Mouse (Mus musculus) liver, postnatal 0 days (tissue): Measurements from ENCODE around the gene Kif5c. TPM values are rescaled to one million over a fixed set of nuclear protein-coding genes. Genes with fewer than 3 reads are reported as not detected.

Source experiments
- ATAC-seq: fragments of 200-750 bp; cut with Nextera tagmentation; 2 replicates; pipeline ENCODE4 v1.8.0; 2017; ENCODE audit warnings: mild to moderate bottlenecking, moderate library complexity
- DNase-seq: peaks from one replicate; pipeline ENCODE4 v3.0.0-alpha.2; 2016
- H3K27ac ChIP-seq: fragments of 300-500 bp; sonication (generic); 2 replicates; pipeline ENCODE4 v1.5.1; 2014; ENCODE audit warnings: antibody characterized with exemption, moderate library complexity, mild to moderate bottlenecking, low read depth
- H3K27me3 ChIP-seq: fragments of 300-500 bp; sonication (generic); 2 replicates; pipeline ENCODE4 v1.6.1; 2014; ENCODE audit warnings: low read length, control low read depth, mixed read lengths; ENCODE audit not compliant: insufficient read depth
- H3K36me3 ChIP-seq: fragments of 300-500 bp; sonication (generic); replicated peaks from 2 replicates; pipeline ENCODE4 v1.6.1; 2014; ENCODE audit warnings: mild to moderate bottlenecking, control low read depth, low read length, moderate library complexity, mixed read lengths; ENCODE audit not compliant: insufficient read depth
- H3K4me1 ChIP-seq: fragments of 300-500 bp; sonication (generic); 2 replicates; pipeline ENCODE4 v1.6.1; 2014; ENCODE audit warnings: antibody characterized with exemption, mild to moderate bottlenecking, control low read depth; ENCODE audit not compliant: insufficient read depth
- H3K4me2 ChIP-seq: fragments of 300-500 bp; sonication (generic); 2 replicates; pipeline ENCODE4 v1.6.1; 2014; ENCODE audit warnings: low read depth, mild to moderate bottlenecking, low read length, moderate library complexity, mixed read lengths
- H3K4me3 ChIP-seq: fragments of 300-500 bp; sonication (generic); 2 replicates; pipeline ENCODE4 v1.5.1; 2014; ENCODE audit warnings: low read depth, low read length
- H3K9ac ChIP-seq: fragments of 300-500 bp; sonication (generic); replicated peaks from 2 replicates; pipeline ENCODE4 v1.6.1; 2014; ENCODE audit warnings: mild to moderate bottlenecking, moderate library complexity
- H3K9me3 ChIP-seq: fragments of 300-500 bp; sonication (generic); 2 replicates; pipeline ENCODE4 v1.6.1; 2016; ENCODE audit warnings: mild to moderate bottlenecking, control low read depth, low read length, mixed read lengths
- CTCF ChIP-seq: sonication (generic); IDR thresholded peaks from 2 replicates; pipeline ENCODE4 v1.5.1; 2016; ENCODE audit warnings: antibody characterized with exemption, low read depth
- EP300 ChIP-seq: IDR thresholded peaks from 2 replicates; pipeline ENCODE4 v1.6.1; 2016; ENCODE audit warnings: antibody characterized with exemption, low read depth, mild to moderate bottlenecking
- WGBS: fragments of 180-500 bp; shearing (Covaris S2); extraction: QIAGEN DNeasy Blood & Tissue Kit; methylation state at CpG from one replicate; pipeline ENCODE4 v1.1.7; 2014; ENCODE audit not compliant: insufficient replicate concordance; 5-methylcytosine and 5-hydroxymethylcytosine counted together
- polyA plus RNA-seq: library from polyadenylated mRNA; unstranded; fragments of >200 nt; fragmentation: Nextera tagmentation; extraction: Ambion mirVana; gene quantifications from 2 replicates; pipeline ENCODE4 v1.2.1, GENCODE M21; 2015

Kif5c gene
- polyA plus RNA-seq, 1 experiment from 2014 or later, result 0.13 TPM

DNA sequence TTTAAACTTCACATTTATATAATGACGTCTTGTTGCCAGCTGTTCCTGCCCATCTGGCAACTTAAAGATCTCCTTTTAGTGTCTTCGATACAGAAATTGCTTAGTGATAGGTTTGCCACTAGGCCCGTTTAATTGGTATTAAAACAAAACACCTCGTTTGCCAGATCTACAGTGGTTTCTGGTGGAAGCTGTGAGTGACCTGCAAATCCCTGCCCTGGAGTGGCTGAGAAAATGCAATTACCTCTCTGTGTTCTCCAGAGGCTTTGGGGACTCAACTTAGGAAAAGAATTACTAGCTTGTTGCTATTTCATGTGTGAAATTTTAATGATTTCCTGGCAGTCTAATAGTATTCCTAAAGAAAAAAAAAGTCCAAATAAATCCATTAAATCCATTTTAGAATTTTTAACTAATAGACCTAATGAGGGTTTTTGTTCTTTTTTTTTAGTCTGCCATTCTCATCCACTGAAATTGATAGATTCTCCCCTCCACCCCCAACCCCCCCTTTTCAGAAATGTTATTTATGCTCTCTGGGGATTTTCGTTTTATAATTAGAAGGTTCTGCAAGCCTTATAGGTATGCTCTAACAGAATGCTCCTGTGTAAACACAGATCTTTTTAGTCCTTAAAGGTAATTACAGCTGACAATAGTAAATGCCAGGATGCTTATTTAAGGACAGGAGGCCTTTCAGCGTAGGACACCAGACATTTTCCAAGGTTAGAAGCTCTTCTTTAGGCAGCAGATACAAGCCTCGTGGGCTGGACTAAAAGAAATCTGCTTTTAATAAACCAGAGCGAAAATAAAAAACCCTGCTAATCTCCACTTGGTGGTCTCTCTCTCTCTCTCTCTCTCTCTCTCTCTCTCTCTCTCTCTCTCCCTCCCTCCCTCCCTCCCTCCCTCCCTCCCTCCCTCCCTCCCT, 100.1 kb downstream of the Kif5c start:
- no peaks in the 10 kb centered on the region for H3K9me3 ChIP-seq
- no peak overlapping the region for H3K27ac ChIP-seq
- no peak overlapping the region for H3K9ac ChIP-seq
- DNase-seq, result no peak
- no peak overlapping the region for H3K4me3 ChIP-seq
- no peaks in the 10 kb centered on the region for H3K4me1 ChIP-seq
- no peaks in the 10 kb centered on the region for H3K36me3 ChIP-seq
- TF ChIP-seq EP300 (no peak), CTCF (no peak)
- H3K27me3 ChIP-seq, result 0 out of 2 replicates have a peak, but pooled peaks cover 2% of the 10 kb centered on the region
- WGBS, result 67% methylated on average over 8 of the region's 8 CpGs
- no peak for ATAC-seq
- no peak overlapping the region for H3K4me2 ChIP-seq

DNA sequence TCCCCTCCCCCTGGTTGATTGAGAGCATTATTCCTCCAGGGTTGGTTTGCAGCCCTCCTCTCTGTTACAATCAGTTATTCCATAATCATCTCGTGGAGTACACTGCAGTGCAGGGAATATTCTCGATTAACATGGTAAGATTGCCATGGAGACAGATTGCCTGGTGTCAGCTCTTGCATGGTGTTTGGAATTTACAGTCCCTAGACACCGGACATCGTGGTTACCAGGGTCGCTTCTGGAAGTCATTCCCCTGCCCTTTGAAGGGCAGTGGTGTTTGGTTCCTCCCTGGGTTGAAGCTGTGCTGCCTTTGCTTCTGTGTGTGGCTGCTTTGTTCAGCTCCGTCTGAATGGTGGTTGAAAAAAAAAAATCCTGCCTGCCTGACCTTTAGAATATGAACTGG, 100.8 kb downstream of the Kif5c start:
- TF ChIP-seq EP300 (no peak), CTCF (no peak)
- no peaks in the 10 kb centered on the region for H3K9me3 ChIP-seq
- H3K4me1 ChIP-seq, result no peaks in the 10 kb centered on the region
- 6% methylated on average over 6 of the region's 6 CpGs for WGBS
- no peak overlapping the region for H3K27ac ChIP-seq
- ATAC-seq (no peak), DNase-seq (no peak)
- H3K9ac ChIP-seq, result no peak overlapping the region
- H3K4me3 ChIP-seq, result no peak overlapping the region
- 0 out of 2 replicates have a peak, but pooled peaks cover 2% of the 10 kb centered on the region for H3K27me3 ChIP-seq
- H3K36me3 ChIP-seq, result no peaks in the 10 kb centered on the region
- H3K4me2 ChIP-seq, result no peak overlapping the region

DNA sequence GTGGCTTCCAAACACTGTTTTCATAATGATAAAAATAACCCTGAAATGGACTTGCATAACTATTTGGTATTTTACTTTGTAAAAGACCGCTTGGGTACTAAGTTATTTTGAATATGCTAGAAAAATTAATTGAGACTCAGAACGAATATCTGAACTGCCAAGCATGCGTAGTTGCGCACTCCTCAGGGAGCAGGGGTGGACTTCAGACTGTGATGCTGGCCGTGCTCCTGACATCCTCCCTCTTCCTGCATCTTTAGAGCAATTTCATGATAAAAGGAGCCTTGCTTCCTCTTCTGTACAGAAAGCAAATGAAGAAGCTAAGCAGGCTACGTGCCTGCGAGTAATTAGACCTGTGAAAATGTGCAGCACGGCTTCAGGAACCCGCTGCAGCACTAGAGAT, 101.2 kb downstream of the Kif5c start:
- Histone ChIP-seq H3K9me3 (no peaks in the 10 kb centered on the region), H3K4me1 (no peaks in the 10 kb centered on the region), H3K27ac (no peak overlapping the region), H3K36me3 (no peaks in the 10 kb centered on the region), H3K9ac (no peak overlapping the region), H3K27me3 (0 out of 2 replicates have a peak, but pooled peaks cover 2% of the 10 kb centered on the region), H3K4me2 (no peak overlapping the region), H3K4me3 (no peak overlapping the region)
- TF ChIP-seq EP300, result no peak
- TF ChIP-seq CTCF, result no peak
- ATAC-seq (no peak), DNase-seq (no peak)
- WGBS, result 46% methylated on average over 9 of the region's 9 CpGs

DNA sequence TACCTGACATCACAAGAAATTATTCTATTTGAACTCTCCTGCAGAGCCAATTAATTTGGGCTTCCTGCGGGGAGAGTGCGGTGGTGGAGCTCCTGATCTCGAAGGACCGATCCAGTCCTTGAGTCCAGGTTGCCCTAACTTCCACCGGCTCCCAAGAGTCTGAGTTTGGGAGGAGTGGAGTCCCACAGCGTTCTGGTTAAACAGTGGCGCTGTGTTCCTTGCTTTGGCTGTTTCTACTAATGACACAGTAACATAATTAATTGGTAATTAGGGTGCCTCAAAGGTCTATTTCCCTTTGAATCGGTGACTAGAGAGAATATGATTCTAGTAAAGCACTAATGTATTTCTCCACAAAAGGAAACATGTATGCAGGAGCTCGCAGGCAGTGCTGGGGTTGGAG, 103.2 kb downstream of the Kif5c start:
- ATAC-seq (no peak), DNase-seq (no peak)
- H3K4me3 ChIP-seq, result no peak overlapping the region
- 0 out of 2 replicates have a peak, but pooled peaks cover 2% of the 10 kb centered on the region for H3K27me3 ChIP-seq
- no peak overlapping the region for H3K4me2 ChIP-seq
- no peak overlapping the region for H3K9ac ChIP-seq
- 70% methylated on average over 9 of the region's 9 CpGs for WGBS
- H3K4me1 ChIP-seq, result no peaks in the 10 kb centered on the region
- H3K9me3 ChIP-seq, result no peaks in the 10 kb centered on the region
- H3K36me3 ChIP-seq, result no peaks in the 10 kb centered on the region
- TF ChIP-seq EP300 (no peak), CTCF (no peak)
- H3K27ac ChIP-seq, result no peak overlapping the region

DNA sequence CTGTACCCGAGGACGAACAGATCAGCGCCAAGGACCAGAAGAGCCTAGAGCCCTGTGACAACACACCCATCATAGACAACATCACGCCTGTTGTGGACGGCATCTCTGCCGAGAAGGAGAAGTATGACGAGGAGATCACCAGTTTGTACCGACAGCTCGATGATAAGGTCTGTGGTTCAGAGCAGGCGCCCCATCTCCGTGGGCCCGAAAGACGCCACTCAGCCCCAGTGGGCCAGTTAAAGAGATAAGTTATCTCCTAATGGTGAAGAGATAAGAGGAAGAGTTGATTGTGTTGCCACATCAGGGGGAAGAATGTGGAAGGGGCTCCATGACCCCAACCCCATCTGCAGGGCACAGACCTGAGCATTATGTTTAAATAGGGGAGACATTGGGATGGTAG, 103.9 kb downstream of the Kif5c start:
- Histone ChIP-seq H3K4me3 (no peak overlapping the region), H3K4me2 (no peak overlapping the region), H3K4me1 (no peaks in the 10 kb centered on the region), H3K36me3 (no peaks in the 10 kb centered on the region), H3K9ac (no peak overlapping the region), H3K9me3 (no peaks in the 10 kb centered on the region), H3K27me3 (0 out of 2 replicates have a peak, but pooled peaks cover 2% of the 10 kb centered on the region), H3K27ac (no peak overlapping the region)
- no peak for DNase-seq
- no peak for ATAC-seq
- 36% methylated on average over 13 of the region's 13 CpGs for WGBS
- TF ChIP-seq CTCF, result no peak
- no peak for TF ChIP-seq EP300

DNA sequence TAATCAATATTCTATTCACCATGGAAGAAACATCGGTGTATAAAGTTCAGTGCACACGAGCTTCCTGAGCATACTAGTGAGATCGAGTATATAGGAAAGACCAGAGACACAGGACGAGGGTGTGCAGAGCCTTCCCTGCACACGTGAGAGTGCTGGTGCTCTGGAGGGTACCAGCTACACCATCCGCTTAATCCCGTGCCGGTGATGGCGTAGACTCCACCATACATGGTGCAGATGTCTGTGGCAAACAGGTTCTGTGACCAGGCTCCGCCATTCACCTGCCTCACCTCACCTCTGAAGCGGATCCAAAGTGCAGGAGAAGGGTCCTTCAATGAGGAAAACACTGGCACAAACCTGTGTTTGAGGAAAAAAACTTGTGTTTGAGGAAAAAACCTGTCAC, 107.6 kb downstream of the Kif5c start:
- Histone ChIP-seq H3K4me2 (no peak overlapping the region), H3K4me1 (no peaks in the 10 kb centered on the region; the same call in 1 of the 2 replicates), H3K9ac (no peak overlapping the region), H3K27me3 (no peaks in the 10 kb centered on the region), H3K27ac (no peak overlapping the region), H3K36me3 (no peaks in the 10 kb centered on the region), H3K4me3 (no peak overlapping the region), H3K9me3 (no peaks in the 10 kb centered on the region)
- no peak for TF ChIP-seq EP300
- no peak for TF ChIP-seq CTCF
- ATAC-seq (no peak), DNase-seq (no peak)
- WGBS, result 83% methylated on average over 11 of the region's 11 CpGs
